Mouse (Mus musculus): ENCODE measurements around the gene Myo3b.

The Myo3b gene

GRCm38 (mm10) chr2:70065729-70066300 is 26.9 kb downstream of the Myo3b start:
- no peak for DNase-seq (ENCODE audit: low read depth, low spot score)

DNA sequence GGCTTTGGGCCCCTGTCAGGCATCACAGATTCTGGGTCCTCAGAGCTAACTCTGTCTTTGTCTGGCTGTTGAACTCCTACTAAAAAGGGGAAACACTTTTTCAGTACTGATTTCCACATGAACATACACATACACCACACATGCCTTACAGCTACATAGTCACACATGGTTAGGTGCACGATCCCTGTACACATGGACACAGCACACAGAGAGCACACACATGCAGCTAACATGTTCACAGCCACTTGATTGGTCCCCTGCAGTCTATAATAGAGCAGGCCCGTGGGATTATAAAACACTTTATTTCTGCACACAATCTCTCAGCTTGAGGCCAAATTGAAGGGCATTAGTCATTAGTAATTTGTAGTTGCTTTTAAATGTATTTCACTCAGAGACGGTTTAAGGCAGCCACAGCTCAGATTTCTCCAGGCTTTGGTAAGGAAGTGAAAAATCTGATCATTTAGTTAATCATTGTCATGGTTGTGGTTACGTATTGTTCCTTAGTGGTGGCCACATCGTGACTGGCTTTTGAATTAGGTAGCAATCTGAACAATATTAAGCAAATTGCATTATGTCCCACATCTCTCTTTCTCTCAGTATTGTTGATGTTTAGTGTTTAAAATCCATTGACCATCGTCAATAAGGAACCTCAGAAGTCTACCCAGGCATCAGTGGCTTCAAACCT is 27.6 kb downstream of the Myo3b start:
- no peak for DNase-seq (ENCODE audit: low read depth, low spot score)

GRCm38 (mm10) chr2:70069861-70070260 is 30.9 kb downstream of the Myo3b start:
- DNase-seq (ENCODE audit: low read depth, low spot score): no peak

GRCm38 (mm10) chr2:70083444-70084020 is 44.6 kb downstream of the Myo3b start:
- DNase-seq (ENCODE audit: low read depth, low spot score): no peak

DNA sequence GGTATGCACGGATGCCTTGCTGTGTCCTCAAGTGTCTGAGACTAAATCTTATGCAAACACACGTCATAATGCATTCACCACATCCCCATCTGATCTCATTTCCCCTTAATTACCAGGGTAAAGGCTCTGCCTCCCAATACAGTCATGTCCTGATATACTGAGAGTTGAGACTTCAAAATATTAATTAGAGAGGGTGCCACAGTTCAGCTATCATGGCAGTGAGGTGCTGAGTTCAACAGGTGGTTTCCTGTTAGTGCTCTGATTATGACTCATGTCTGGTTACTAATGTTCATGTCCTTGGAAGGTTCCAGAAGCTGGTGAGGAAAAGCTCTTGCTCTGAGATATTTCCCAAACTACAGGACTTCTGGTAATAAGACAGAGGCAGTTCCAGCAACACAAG is 52.3 kb downstream of the Myo3b start:
- no peak for DNase-seq (ENCODE audit: low read depth, low spot score)

- DNase-seq (ENCODE audit: low read depth, low spot score): no peak
These were observed 53.0 kb downstream of the Myo3b start for GRCm38 (mm10) chr2:70091801-70092522.

- DNase-seq (ENCODE audit: low read depth, low spot score): no peak
These were observed 53.7 kb downstream of the Myo3b start for GRCm38 (mm10) chr2:70092665-70093064.

DNA sequence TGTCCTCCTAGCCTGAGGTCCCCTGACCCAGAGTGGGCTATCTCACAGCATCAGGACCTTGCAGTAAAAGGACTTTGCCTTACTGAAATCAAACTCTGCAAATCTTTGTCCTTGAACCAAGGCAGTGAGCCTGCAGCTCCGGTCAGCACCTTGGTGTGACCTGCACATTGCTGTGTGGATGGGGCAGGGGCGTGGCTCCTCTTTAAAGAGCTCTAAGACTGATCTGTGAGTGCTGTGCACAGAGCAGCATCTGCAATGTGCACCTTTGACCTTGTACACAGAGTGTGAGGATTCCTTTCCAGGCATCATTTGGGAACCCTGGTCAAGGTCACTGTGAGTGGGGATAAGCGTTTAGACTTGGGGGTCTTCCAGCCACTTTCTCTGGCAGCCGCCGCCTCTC is 55.5 kb downstream of the Myo3b start:
- no peak for DNase-seq (ENCODE audit: low read depth, low spot score)

- DNase-seq (ENCODE audit: low read depth, low spot score): no peak
These were observed 58.5 kb downstream of the Myo3b start for GRCm38 (mm10) chr2:70097229-70098095.

DNA sequence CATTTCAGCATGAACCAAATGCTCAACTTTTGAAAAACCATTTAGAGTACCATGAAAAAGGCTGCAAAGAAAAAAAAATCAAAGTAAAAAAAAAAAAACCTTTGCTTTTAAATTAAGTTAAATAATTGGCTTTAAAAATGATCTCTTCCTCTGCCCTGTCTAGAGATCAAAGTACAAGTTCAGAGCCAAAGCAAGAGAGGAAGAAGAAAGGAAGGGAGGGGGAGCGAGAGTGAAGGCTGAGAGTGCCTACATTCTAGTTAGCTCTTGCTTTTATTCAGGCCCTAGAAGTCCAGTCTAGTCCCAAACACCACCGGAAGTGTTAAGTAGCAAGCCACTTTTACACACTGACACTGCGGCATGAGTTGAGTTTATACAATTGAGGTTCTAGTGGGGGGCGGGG is 60.5 kb downstream of the Myo3b start:
- DNase-seq (ENCODE audit: low read depth, low spot score): no peak

GRCm38 (mm10) chr2:70105286-70106030 is 66.5 kb downstream of the Myo3b start:
- DNase-seq (ENCODE audit: low read depth, low spot score): no peak

DNA sequence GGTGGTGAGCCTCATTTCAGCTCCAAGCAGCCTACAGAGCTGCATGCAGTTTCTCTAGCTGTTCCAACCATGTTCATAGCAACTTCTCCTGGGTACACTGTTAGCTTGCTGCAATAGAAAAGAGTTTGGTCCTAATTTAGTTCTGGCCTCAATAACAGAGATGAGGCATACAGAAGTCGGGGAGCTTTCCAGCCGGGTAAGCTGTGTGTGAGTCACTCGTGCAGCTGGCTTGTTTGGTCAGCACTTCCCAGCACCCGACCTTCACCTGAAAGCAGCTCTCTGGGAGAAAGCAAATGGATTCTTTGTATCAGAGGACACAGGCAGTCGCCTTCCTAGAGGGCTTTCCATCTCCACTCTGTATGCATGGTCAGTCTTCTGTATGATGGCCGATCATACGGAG is 70.1 kb downstream of the Myo3b start:
- no peak for DNase-seq (ENCODE audit: low read depth, low spot score)

- DNase-seq (ENCODE audit: low read depth, low spot score): peak; percentile 59
These were observed 75.2 kb downstream of the Myo3b start for GRCm38 (mm10) chr2:70113798-70114782.

GRCm38 (mm10) chr2:70118376-70119264 is 79.7 kb downstream of the Myo3b start:
- no peak for DNase-seq (ENCODE audit: low read depth, low spot score)

GRCm38 (mm10) chr2:70119265-70119663 is 80.3 kb downstream of the Myo3b start:
- DNase-seq (ENCODE audit: low read depth, low spot score): no peak

- no peak for DNase-seq (ENCODE audit: low read depth, low spot score)
These were observed 87.4 kb downstream of the Myo3b start for GRCm38 (mm10) chr2:70126330-70126729.

- peak; percentile 93 for DNase-seq (ENCODE audit: low read depth, low spot score)
These were observed 87.9 kb downstream of the Myo3b start for GRCm38 (mm10) chr2:70126783-70127182.

- DNase-seq (ENCODE audit: low read depth, low spot score): no peak
These were observed 88.6 kb downstream of the Myo3b start for GRCm38 (mm10) chr2:70127351-70128148.
